Mouse (Mus musculus) CH12.LX (cell line): ENCODE data around the gene Golph3l. TPM values are rescaled to one million over a fixed set of nuclear protein-coding genes. Genes with fewer than 3 reads are reported as not detected.
A peak's percentile ranks its signal among the peaks of the same experiment; 100 is the strongest.

Experiments used
- DNase-seq: peaks from one replicate; pipeline ENCODE4 v3.0.0-alpha.2; 2013; ENCODE audit errors: extremely low read depth
- H3K27ac ChIP-seq: 2 replicates; pipeline ENCODE4 v1.5.1; 2012; ENCODE audit warnings: low read depth, mild to moderate bottlenecking, control low read depth, moderate library complexity; ENCODE audit not compliant: insufficient read depth
- H3K27me3 ChIP-seq: replicated peaks from 2 replicates; pipeline ENCODE3; 2012; ENCODE audit warnings: inconsistent platforms
- H3K36me3 ChIP-seq, 2 experiments: replicated peaks in 1 of 2; 2 replicates each; pipeline versions ENCODE3 to v1.6.1; 2012; ENCODE audit warnings: inconsistent platforms in 1 of 2, low read length in 1 of 2, mild to moderate bottlenecking in 1 of 2, mixed read lengths in 1 of 2, moderate library complexity in 1 of 2; ENCODE audit not compliant: control insufficient read depth in 1 of 2, insufficient read depth in 1 of 2
- H3K4me1 ChIP-seq, 2 experiments: 2 replicates each; pipeline ENCODE4 v1.6.1; 2012; ENCODE audit warnings: inconsistent platforms in 1 of 2, moderate library complexity in 1 of 2; ENCODE audit not compliant: insufficient read depth in 2 of 2, control insufficient read depth in 1 of 2
- H3K4me2 ChIP-seq: 2 replicates; pipeline ENCODE4 v1.6.1; 2012; ENCODE audit warnings: low read depth, mild to moderate bottlenecking, control low read depth; ENCODE audit not compliant: poor library complexity, insufficient read depth, severe bottlenecking
- H3K4me3 ChIP-seq, 3 experiments: fragments of 150-350 bp in 1 of 3; sonication (generic) in 1 of 3; replicated peaks in 1 of 3; 2 replicates each; pipeline versions ENCODE3 to v1.5.1; 2011 to 2012; ENCODE audit warnings: low read depth in 2 of 3, low read length in 2 of 3, mild to moderate bottlenecking in 2 of 3, moderate library complexity in 2 of 3, control low read depth in 1 of 3, improper control_type of control experiment in 1 of 3, inconsistent platforms in 1 of 3, mixed read lengths in 1 of 3; ENCODE audit not compliant: poor library complexity in 1 of 3
- H3K79me2 ChIP-seq: replicated peaks from 2 replicates; pipeline ENCODE4 v1.6.1; 2012; ENCODE audit warnings: mild to moderate bottlenecking, moderate library complexity; ENCODE audit not compliant: control insufficient read depth, poor library complexity, insufficient read depth, severe bottlenecking; ENCODE audit errors: extremely low read depth
- H3K9ac ChIP-seq: 2 replicates; pipeline ENCODE4 v1.6.1; 2012; ENCODE audit warnings: low read depth, mild to moderate bottlenecking, control low read depth, moderate library complexity; ENCODE audit not compliant: insufficient read depth
- H3K9me3 ChIP-seq: replicated peaks from 2 replicates; pipeline ENCODE3; 2012; ENCODE audit warnings: low read length, inconsistent platforms, mixed read lengths
- BHLHE40 ChIP-seq: IDR thresholded peaks from 2 replicates; pipeline ENCODE4 v1.6.1; 2011; ENCODE audit warnings: mild to moderate bottlenecking, low read depth, low read length, improper control_type of control experiment
- CTCF ChIP-seq, 2 experiments: IDR thresholded peaks in 1 of 2; conservative IDR thresholded peaks in 1 of 2; 2 replicates each; pipeline ENCODE4 v1.5.1; 2011 to 2012; ENCODE audit warnings: low read depth in 2 of 2, low read length in 2 of 2, improper control_type of control experiment in 1 of 2, inconsistent platforms in 1 of 2, mild to moderate bottlenecking in 1 of 2, moderate library complexity in 1 of 2
- ELF1 ChIP-seq: IDR thresholded peaks from 2 replicates; pipeline ENCODE4 v1.6.1; 2014; ENCODE audit warnings: low read depth, mild to moderate bottlenecking, inconsistent platforms, low read length, improper control_type of control experiment
- JUN ChIP-seq: IDR thresholded peaks from 2 replicates; pipeline ENCODE4 v1.6.1; 2011; ENCODE audit warnings: low read depth, mild to moderate bottlenecking, low read length, improper control_type of control experiment, moderate library complexity; ENCODE audit not compliant: insufficient read depth
- MAZ ChIP-seq: IDR thresholded peaks from 2 replicates; pipeline ENCODE4 v1.6.1; 2012; ENCODE audit warnings: low read depth, mild to moderate bottlenecking, inconsistent platforms, low read length, improper control_type of control experiment, moderate library complexity
- MEF2A ChIP-seq: IDR thresholded peaks from 2 replicates; pipeline ENCODE4 v1.6.1; 2014; ENCODE audit warnings: low read depth, mild to moderate bottlenecking, inconsistent platforms, low read length, improper control_type of control experiment, borderline replicate concordance
- MXI1 ChIP-seq: IDR thresholded peaks from 2 replicates; pipeline ENCODE4 v1.6.1; 2011; ENCODE audit warnings: mild to moderate bottlenecking, low read depth, low read length, improper control_type of control experiment
- PAX5 ChIP-seq: IDR thresholded peaks from 2 replicates; pipeline ENCODE4 v1.6.1; 2012; ENCODE audit warnings: low read length, inconsistent platforms, mixed read lengths
- POLR2A ChIP-seq: IDR thresholded peaks from 2 replicates; pipeline ENCODE4 v1.6.1; 2011; ENCODE audit warnings: low read depth, mild to moderate bottlenecking, improper control_type of control experiment, low read length
- RAD21 ChIP-seq: IDR thresholded peaks from 2 replicates; pipeline ENCODE4 v1.6.1; 2011; ENCODE audit warnings: low read depth, mild to moderate bottlenecking, low read length, improper control_type of control experiment, moderate library complexity
- SMC3 ChIP-seq: IDR thresholded peaks from 2 replicates; pipeline ENCODE4 v1.6.1; 2011; ENCODE audit warnings: low read depth, low read length, improper control_type of control experiment
- ZC3H11A ChIP-seq: IDR thresholded peaks from 2 replicates; pipeline ENCODE4 v1.6.1; 2012; ENCODE audit warnings: low read depth, mild to moderate bottlenecking, inconsistent platforms, low read length, improper control_type of control experiment
- ZMIZ1 ChIP-seq: IDR thresholded peaks from 2 replicates; pipeline ENCODE4 v1.6.1; 2012; ENCODE audit warnings: low read depth, mild to moderate bottlenecking, inconsistent platforms, low read length, improper control_type of control experiment
- dilution Hi-C: fragments of 300-500 bp; cut with MboI; formaldehyde crosslinking; loops from 2 replicates; pipeline ENCODE4 v1.14.3; 2020; ENCODE audit warnings: low sequenced_read_pairs; ENCODE audit not compliant: extremely low pct_unique_long_range_greater_than_20kb, extremely low pct_ligation_motif_present
- in situ Hi-C: fragments of 300-500 bp; cut with MboI; formaldehyde crosslinking; loops from 3 replicates; pipeline ENCODE4 v1.14.3; 2019; ENCODE audit warnings: low sequenced_read_pairs, low pct_ligation_motif_present, low pct_unique_long_range_greater_than_20kb, mixed read lengths
- polyA plus RNA-seq: library from polyadenylated mRNA; unstranded; fragments of >175 nt; gene quantifications from 2 replicates; pipeline ENCODE4 v1.2.1, GENCODE M21; 2012; ENCODE audit warnings: low read depth; ENCODE audit not compliant: insufficient read length
- total RNA-seq, 2 experiments: library from RNA; depleted of rRNA; stranded (reverse); fragments of 300-350 nt in 1 of 2; fragments of >200 nt in 1 of 2; gene quantifications; 2 replicates each; pipeline ENCODE4 v1.2.3; 2012 to 2014

Gene Golph3l
- total and polyA plus RNA-seq, 3 experiments = 22.7 to 36.9 (median 23.4) TPM

DNA sequence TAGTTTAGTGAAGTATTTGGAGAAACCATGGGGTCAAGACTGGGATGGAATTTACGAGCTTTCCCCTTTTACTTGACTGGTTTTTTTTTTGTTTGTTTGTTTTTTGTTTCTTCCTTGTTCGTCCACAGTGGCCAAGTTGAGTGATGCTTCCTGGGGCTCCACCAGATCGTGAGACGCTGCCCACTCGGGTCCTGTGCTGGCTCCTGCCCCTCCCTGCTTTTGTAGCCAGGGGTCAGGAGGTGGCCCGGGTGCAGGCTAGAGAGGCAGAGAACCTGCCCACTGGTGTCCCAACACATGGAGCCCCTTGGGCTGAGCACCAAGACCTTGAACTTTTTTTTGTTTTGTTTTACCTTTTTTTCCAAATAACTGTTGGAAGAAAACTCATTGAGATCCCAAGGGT is 42.6 kb downstream of the Golph3l start:
- no peak overlapping the region for H3K4me3 ChIP-seq
- TF ChIP-seq PAX5 = no peak
- TF ChIP-seq BHLHE40 = no peak
- TF ChIP-seq RAD21 = no peak
- no peak for TF ChIP-seq POLR2A
- TF ChIP-seq JUN = no peak
- TF ChIP-seq ELF1 = no peak
- no peak for TF ChIP-seq ZMIZ1
- no peak for TF ChIP-seq MEF2A
- TF ChIP-seq MXI1 = no peak
- TF ChIP-seq ZC3H11A = no peak
- TF ChIP-seq, all 38 proteins: peak for 0
- Histone ChIP-seq H3K27ac (no peak overlapping the region), H3K9ac (no peak overlapping the region), H3K4me2 (no peak overlapping the region), H3K9me3 (no peaks in the 10 kb centered on the region), H3K4me1 (peaks cover 5 to 80% of the 10 kb centered on the region in 2 experiments), H3K27me3 (no peaks in the 10 kb centered on the region), H3K36me3 (peaks cover 72 to 96% of the 10 kb centered on the region in 2 experiments), H3K79me2 (peaks cover 40% of the 10 kb centered on the region)
- no peak for DNase-seq
- in situ Hi-C loops (no loop called here), dilution Hi-C loops (no loop called here)

GRCm38 (mm10) chr3:95632648-95633588 is 44.2 kb downstream of the Golph3l start:
- dilution Hi-C loops = no loop called here
- no peak overlapping the region for H3K4me2 ChIP-seq
- peak; percentile 55 for DNase-seq
- H3K4me3 ChIP-seq = no peak overlapping the region
- peaks cover 5 to 68% of the 10 kb centered on the region in 2 experiments for H3K4me1 ChIP-seq
- in situ Hi-C loops = no loop called here
- H3K79me2 ChIP-seq = peaks cover 24% of the 10 kb centered on the region
- no peaks in the 10 kb centered on the region for H3K27me3 ChIP-seq
- H3K9ac ChIP-seq = no peak overlapping the region; the same call in 1 of the 2 replicates
- no peaks in the 10 kb centered on the region for H3K9me3 ChIP-seq
- peaks cover 75 to 96% of the 10 kb centered on the region in 2 experiments for H3K36me3 ChIP-seq
- TF ChIP-seq CTCF (conservative IDR thresholded peaks at IDR 0.05 in 1 of 2, IDR thresholded peaks at IDR 0.05 in 1 of 2; ENCODE audit: low read depth in 2 of 2, low read length in 2 of 2) = peak; percentile 32 to 77; a peak in 3 of 4 replicates
- TF ChIP-seq RAD21 = peak; percentile 67
- TF ChIP-seq MAZ = no peak
- peak; percentile 75 for TF ChIP-seq SMC3
- peak overlapping the region; percentile 3; the same call in 1 of the 2 replicates for H3K27ac ChIP-seq
